Mouse (Mus musculus) liver, postnatal 0 days (tissue): ENCODE data around the gene Pfas. TPM values are rescaled to one million over a fixed set of nuclear protein-coding genes. Genes with fewer than 3 reads are reported as not detected.

Experiments used
- ATAC-seq: fragments of 200-750 bp; cut with Nextera tagmentation; 2 replicates; pipeline ENCODE4 v1.8.0; 2017; ENCODE audit warnings: mild to moderate bottlenecking, moderate library complexity
- DNase-seq: peaks from one replicate; pipeline ENCODE4 v3.0.0-alpha.2; 2016
- H3K27ac ChIP-seq: fragments of 300-500 bp; sonication (generic); 2 replicates; pipeline ENCODE4 v1.5.1; 2014; ENCODE audit warnings: antibody characterized with exemption, moderate library complexity, mild to moderate bottlenecking, low read depth
- H3K27me3 ChIP-seq: fragments of 300-500 bp; sonication (generic); 2 replicates; pipeline ENCODE4 v1.6.1; 2014; ENCODE audit warnings: low read length, control low read depth, mixed read lengths; ENCODE audit not compliant: insufficient read depth
- H3K36me3 ChIP-seq: fragments of 300-500 bp; sonication (generic); replicated peaks from 2 replicates; pipeline ENCODE4 v1.6.1; 2014; ENCODE audit warnings: mild to moderate bottlenecking, control low read depth, low read length, moderate library complexity, mixed read lengths; ENCODE audit not compliant: insufficient read depth
- H3K4me1 ChIP-seq: fragments of 300-500 bp; sonication (generic); 2 replicates; pipeline ENCODE4 v1.6.1; 2014; ENCODE audit warnings: antibody characterized with exemption, mild to moderate bottlenecking, control low read depth; ENCODE audit not compliant: insufficient read depth
- H3K4me2 ChIP-seq: fragments of 300-500 bp; sonication (generic); 2 replicates; pipeline ENCODE4 v1.6.1; 2014; ENCODE audit warnings: low read depth, mild to moderate bottlenecking, low read length, moderate library complexity, mixed read lengths
- H3K4me3 ChIP-seq: fragments of 300-500 bp; sonication (generic); 2 replicates; pipeline ENCODE4 v1.5.1; 2014; ENCODE audit warnings: low read depth, low read length
- H3K9ac ChIP-seq: fragments of 300-500 bp; sonication (generic); replicated peaks from 2 replicates; pipeline ENCODE4 v1.6.1; 2014; ENCODE audit warnings: mild to moderate bottlenecking, moderate library complexity
- H3K9me3 ChIP-seq: fragments of 300-500 bp; sonication (generic); 2 replicates; pipeline ENCODE4 v1.6.1; 2016; ENCODE audit warnings: mild to moderate bottlenecking, control low read depth, low read length, mixed read lengths
- CTCF ChIP-seq: sonication (generic); IDR thresholded peaks from 2 replicates; pipeline ENCODE4 v1.5.1; 2016; ENCODE audit warnings: antibody characterized with exemption, low read depth
- EP300 ChIP-seq: IDR thresholded peaks from 2 replicates; pipeline ENCODE4 v1.6.1; 2016; ENCODE audit warnings: antibody characterized with exemption, low read depth, mild to moderate bottlenecking
- WGBS: fragments of 180-500 bp; shearing (Covaris S2); extraction: QIAGEN DNeasy Blood & Tissue Kit; methylation state at CpG from one replicate; pipeline ENCODE4 v1.1.7; 2014; ENCODE audit not compliant: insufficient replicate concordance; 5-methylcytosine and 5-hydroxymethylcytosine counted together
- polyA plus RNA-seq: library from polyadenylated mRNA; unstranded; fragments of >200 nt; fragmentation: Nextera tagmentation; extraction: Ambion mirVana; gene quantifications from 2 replicates; pipeline ENCODE4 v1.2.1, GENCODE M21; 2015

Gene Pfas
- 8.9 and 10.6 TPM in 2 replicates for polyA plus RNA-seq

GRCm38 (mm10) chr11:69008182-69009121 lies at the start of gene Pfas:
Gene Pfas, minus strand, starts transcription at chr11:69008460.
- Histone ChIP-seq H3K4me1 (peaks cover 10% of the 10 kb centered on the region), H3K27ac (peak within 1 kb of the TSS; percentile 58)
- ATAC-seq, result peak; percentile 82

GRCm38 (mm10) chr11:69053848-69054247 lies 45.6 kb upstream of the Pfas start:
- no peak overlapping the region for H3K4me3 ChIP-seq
- ATAC-seq (no peak), DNase-seq (no peak)
- WGBS, result 57% methylated on average over 3 of the region's 3 CpGs
- H3K9me3 ChIP-seq, result no peaks in the 10 kb centered on the region
- H3K9ac ChIP-seq, result no peak overlapping the region
- H3K27me3 ChIP-seq, result no peaks in the 10 kb centered on the region
- H3K4me1 ChIP-seq, result peaks cover 2% of the 10 kb centered on the region; the same call in 1 of the 2 replicates
- H3K27ac ChIP-seq, result no peak overlapping the region
- TF ChIP-seq EP300, result no peak
- no peak for TF ChIP-seq CTCF
- no peak overlapping the region for H3K4me2 ChIP-seq
- H3K36me3 ChIP-seq, result peaks cover 24% of the 10 kb centered on the region

More at GRCm38 (mm10) chr11:69008182-69009121, at the start of gene Pfas:
- DNase-seq, result peak; percentile 95
- TF ChIP-seq EP300, result no peak
- no peak for TF ChIP-seq CTCF
- Histone ChIP-seq H3K36me3 (peaks cover under 1% of the 10 kb centered on the region), H3K27me3 (no peaks in the 10 kb centered on the region), H3K4me3 (peak within 1 kb of the TSS; percentile 86), H3K9ac (peak within 1 kb of the TSS; percentile 78), H3K9me3 (no peaks in the 10 kb centered on the region), H3K4me2 (peak within 1 kb of the TSS; percentile 84)
- WGBS, result 8% methylated on average over 38 of the region's 38 CpGs

GRCm38 (mm10) chr11:69052824-69053421 lies 44.7 kb upstream of the Pfas start:
- peaks cover 33% of the 10 kb centered on the region for H3K36me3 ChIP-seq
- no peaks in the 10 kb centered on the region for H3K9me3 ChIP-seq
- H3K4me3 ChIP-seq, result no peak overlapping the region
- no peak overlapping the region for H3K9ac ChIP-seq
- H3K27ac ChIP-seq, result no peak overlapping the region
- 90% methylated on average over 2 of the region's 2 CpGs for WGBS
- ATAC-seq (no peak), DNase-seq (no peak)
- no peak overlapping the region for H3K4me2 ChIP-seq
- peaks cover 5% of the 10 kb centered on the region; the same call in 1 of the 2 replicates for H3K4me1 ChIP-seq
- no peaks in the 10 kb centered on the region for H3K27me3 ChIP-seq
- TF ChIP-seq CTCF (no peak), EP300 (no peak)

GRCm38 (mm10) chr11:69051771-69052170 lies 43.5 kb upstream of the Pfas start:
- Histone ChIP-seq H3K4me3 (no peak overlapping the region), H3K9ac (no peak overlapping the region), H3K4me2 (no peak overlapping the region), H3K9me3 (no peaks in the 10 kb centered on the region), H3K36me3 (peaks cover 39% of the 10 kb centered on the region), H3K27me3 (no peaks in the 10 kb centered on the region), H3K27ac (no peak overlapping the region), H3K4me1 (peaks cover 10% of the 10 kb centered on the region)
- DNase-seq (no peak), ATAC-seq (no peak)
- 85% methylated on average over 4 of the region's 4 CpGs for WGBS
- no peak for TF ChIP-seq EP300
- no peak for TF ChIP-seq CTCF

GRCm38 (mm10) chr11:69050748-69051147 lies 42.5 kb upstream of the Pfas start:
- 90% methylated on average over 8 of the region's 8 CpGs for WGBS
- H3K4me3 ChIP-seq, result no peak overlapping the region
- no peak for DNase-seq
- TF ChIP-seq CTCF (no peak), EP300 (no peak)
- no peak overlapping the region for H3K27ac ChIP-seq
- H3K9ac ChIP-seq, result no peak overlapping the region
- ATAC-seq, result no peak
- peaks cover 39% of the 10 kb centered on the region for H3K36me3 ChIP-seq
- H3K4me1 ChIP-seq, result peaks cover 19% of the 10 kb centered on the region
- no peaks in the 10 kb centered on the region for H3K9me3 ChIP-seq
- H3K27me3 ChIP-seq, result no peaks in the 10 kb centered on the region
- H3K4me2 ChIP-seq, result no peak overlapping the region

- Histone ChIP-seq H3K4me2 (no peak overlapping the region), H3K4me3 (no peak overlapping the region), H3K9ac (no peak overlapping the region), H3K27me3 (no peaks in the 10 kb centered on the region), H3K9me3 (no peaks in the 10 kb centered on the region), H3K27ac (no peak overlapping the region), H3K4me1 (peaks cover 22% of the 10 kb centered on the region), H3K36me3 (peaks cover 39% of the 10 kb centered on the region)
- WGBS, result 90% methylated on average over 14 of the region's 14 CpGs
- no peak for ATAC-seq
- no peak for TF ChIP-seq EP300
- TF ChIP-seq CTCF, result no peak
- no peak for DNase-seq
Measured at GRCm38 (mm10) chr11:69048151-69048550, 39.9 kb upstream of the Pfas start.
